Mouse (Mus musculus) liver, postnatal 0 days (tissue): Measurements from ENCODE around the gene Kri1.

Experiments
- CTCF ChIP-seq: sonication (generic); IDR thresholded peaks from 2 replicates; pipeline ENCODE4 v1.5.1; 2016; ENCODE audit warnings: antibody characterized with exemption, low read depth
- EP300 ChIP-seq: IDR thresholded peaks from 2 replicates; pipeline ENCODE4 v1.6.1; 2016; ENCODE audit warnings: antibody characterized with exemption, low read depth, mild to moderate bottlenecking

GRCm38 (mm10) chr9:21241343-21241742 is 46.4 kb downstream of the Kri1 start:
- TF ChIP-seq CTCF: peak; percentile 100
- no peak for TF ChIP-seq EP300
